Mouse (Mus musculus): ENCODE data around the gene Fabp7. TPM values are rescaled to one million over a fixed set of nuclear protein-coding genes. Genes with fewer than 3 reads are reported as not detected.
A peak's percentile ranks its signal among the peaks of the same experiment; 100 is the strongest.

Fabp7 gene
- total and polyA plus RNA-seq, 3 experiments = not detected

DNA sequence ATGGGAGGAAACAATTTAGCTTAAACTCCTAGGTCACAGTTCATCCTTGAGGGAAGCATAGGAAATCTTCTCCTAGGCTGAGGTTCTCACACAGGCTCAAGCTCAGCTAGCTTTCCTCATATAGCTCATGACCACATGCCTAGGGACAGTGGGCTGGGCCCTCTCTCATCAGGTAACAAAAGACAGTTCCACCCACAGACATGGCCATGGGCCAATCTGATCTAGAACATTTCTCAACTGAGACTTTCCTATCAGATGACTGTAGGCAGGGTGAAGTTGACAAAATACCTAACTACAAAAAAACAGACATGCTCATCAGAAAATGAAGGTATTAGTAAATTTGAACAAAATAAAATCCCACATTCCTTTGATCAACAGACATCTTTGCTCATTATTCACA lies 37.6 kb upstream of the Fabp7 start:
- in situ Hi-C loops (cut with MboI; ENCODE audit: low pct_ligation_motif_present, low pct_unique_long_range_greater_than_20kb, low sequenced_read_pairs) (loop anchor here (25.0 kb wide), 2 partner anchors 185 to 285 kb away; no protein-coding TSS in a partner anchor), dilution Hi-C loops (cut with MboI; ENCODE audit: extremely low pct_ligation_motif_present, extremely low pct_unique_long_range_greater_than_20kb, low sequenced_read_pairs) (no loop called here)
- no peak for TF ChIP-seq SIN3A (IDR thresholded peaks at IDR 0.05; ENCODE audit: low read length)
- TF ChIP-seq POLR2A (IDR thresholded peaks at IDR 0.05; ENCODE audit: low read depth, low read length) = no peak
- TF ChIP-seq ZMIZ1 (IDR thresholded peaks at IDR 0.05; ENCODE audit: low read depth, low read length) = no peak
- no peak for TF ChIP-seq MAX (IDR thresholded peaks at IDR 0.05; ENCODE audit: low read length)
- no peak for TF ChIP-seq IRF4 (IDR thresholded peaks at IDR 0.05; ENCODE audit: low read depth, low read length)
- no peak for TF ChIP-seq SMC3 (IDR thresholded peaks at IDR 0.05; ENCODE audit: low read depth, low read length)
- TF ChIP-seq TCF12 (IDR thresholded peaks at IDR 0.05; ENCODE audit: low read depth, low read length) = no peak
- TF ChIP-seq PAX5 (IDR thresholded peaks at IDR 0.05; ENCODE audit: low read length) = no peak
- no peak for TF ChIP-seq MAFK (IDR thresholded peaks at IDR 0.05; ENCODE audit: insufficient replicate concordance, low read length)
- no peak for TF ChIP-seq MXI1 (IDR thresholded peaks at IDR 0.05; ENCODE audit: low read depth, low read length)
- no peak for TF ChIP-seq TBP (conservative IDR thresholded peaks at IDR 0.05; ENCODE audit: low read depth, low read length)
- no peak for TF ChIP-seq UBTF (IDR thresholded peaks at IDR 0.05; ENCODE audit: low read depth, low read length)
- no peak for TF ChIP-seq RAD21 (IDR thresholded peaks at IDR 0.05; ENCODE audit: low read depth, low read length)
- TF ChIP-seq E2F4 (IDR thresholded peaks at IDR 0.05; ENCODE audit: insufficient replicate concordance, low read depth, low read length) = no peak
- no peak for TF ChIP-seq KAT2A (IDR thresholded peaks at IDR 0.05; ENCODE audit: insufficient replicate concordance, low read length)
- no peak for TF ChIP-seq POLR2AphosphoS2 (IDR thresholded peaks at IDR 0.05; ENCODE audit: low read depth, low read length)
- TF ChIP-seq CTCF (conservative IDR thresholded peaks at IDR 0.05 in 1 of 2, IDR thresholded peaks at IDR 0.05 in 1 of 2; ENCODE audit: low read depth in 2 of 2, low read length in 2 of 2) = no peak
- TF ChIP-seq ELF1 (IDR thresholded peaks at IDR 0.05; ENCODE audit: low read depth, low read length) = no peak
- TF ChIP-seq MEF2A (IDR thresholded peaks at IDR 0.05; ENCODE audit: borderline replicate concordance, low read depth, low read length) = no peak
- TF ChIP-seq JUN (IDR thresholded peaks at IDR 0.05; ENCODE audit: insufficient read depth, low read depth, low read length) = no peak
- Histone ChIP-seq H3K79me2 (replicated peaks; ENCODE audit: control insufficient read depth, extremely low read depth, insufficient read depth, poor library complexity, severe bottlenecking) (no peaks in the 10 kb centered on the region), H3K9ac (ENCODE audit: insufficient read depth, low read depth) (no peak overlapping the region), H3K27me3 (replicated peaks) (no peaks in the 10 kb centered on the region), H3K4me3 (replicated peaks in 1 of 3; ENCODE audit: low read depth in 2 of 3, low read length in 2 of 3, poor library complexity in 1 of 3) (no peak overlapping the region), H3K4me1 (ENCODE audit: control insufficient read depth in 1 of 2, insufficient read depth in 2 of 2) (peaks cover 0 to 7% of the 10 kb centered on the region in 2 experiments; a peak in 2 of 4 replicates), H3K27ac (ENCODE audit: insufficient read depth, low read depth) (no peak overlapping the region), H3K4me2 (ENCODE audit: insufficient read depth, low read depth, poor library complexity, severe bottlenecking) (no peak overlapping the region), H3K36me3 (replicated peaks in 1 of 2; ENCODE audit: control insufficient read depth in 1 of 2, insufficient read depth in 1 of 2, low read length in 1 of 2) (no peaks in the 10 kb centered on the region), H3K9me3 (replicated peaks; ENCODE audit: low read length) (no peaks in the 10 kb centered on the region)
- no peak for DNase-seq (ENCODE audit: extremely low read depth)

DNA sequence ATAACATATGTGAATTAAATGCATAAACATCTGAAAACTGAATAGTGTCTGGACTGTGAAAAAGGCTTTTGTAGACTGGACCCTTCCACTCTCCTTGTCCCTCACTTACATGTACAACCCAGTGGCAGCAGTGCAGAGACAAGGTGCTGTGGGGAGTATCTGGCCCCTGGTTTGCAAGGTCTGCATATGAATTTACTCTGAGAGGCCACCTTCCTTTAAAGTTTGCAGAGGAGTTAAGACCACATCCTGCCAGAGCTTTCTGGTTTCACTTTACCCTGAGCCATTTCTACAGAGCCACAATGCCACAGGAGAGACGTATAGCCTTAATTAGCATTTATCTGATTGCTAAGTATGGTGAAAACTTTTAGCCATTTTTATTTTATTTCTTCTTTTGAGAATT lies 31.3 kb upstream of the Fabp7 start:
- no peaks in the 10 kb centered on the region for H3K79me2 ChIP-seq (replicated peaks; ENCODE audit: control insufficient read depth, extremely low read depth, insufficient read depth, poor library complexity, severe bottlenecking)
- peak; percentile 5 for DNase-seq (ENCODE audit: extremely low read depth)
- no peak overlapping the region for H3K27ac ChIP-seq (ENCODE audit: insufficient read depth, low read depth)
- dilution Hi-C loops (cut with MboI; ENCODE audit: extremely low pct_ligation_motif_present, extremely low pct_unique_long_range_greater_than_20kb, low sequenced_read_pairs) (no loop called here), in situ Hi-C loops (cut with MboI; ENCODE audit: low pct_ligation_motif_present, low pct_unique_long_range_greater_than_20kb, low sequenced_read_pairs) (no loop called here)
- H3K9me3 ChIP-seq (replicated peaks; ENCODE audit: low read length) = no peaks in the 10 kb centered on the region
- H3K4me1 ChIP-seq (ENCODE audit: control insufficient read depth in 1 of 2, insufficient read depth in 2 of 2) = peaks cover 0 to 15% of the 10 kb centered on the region in 2 experiments; a peak in 2 of 4 replicates
- H3K9ac ChIP-seq (ENCODE audit: insufficient read depth, low read depth) = no peak overlapping the region
- no peak overlapping the region for H3K4me3 ChIP-seq (replicated peaks in 1 of 3; ENCODE audit: low read depth in 2 of 3, low read length in 2 of 3, poor library complexity in 1 of 3)
- H3K4me2 ChIP-seq (ENCODE audit: insufficient read depth, low read depth, poor library complexity, severe bottlenecking) = no peak overlapping the region
- H3K36me3 ChIP-seq (replicated peaks in 1 of 2; ENCODE audit: control insufficient read depth in 1 of 2, insufficient read depth in 1 of 2, low read length in 1 of 2) = no peaks in the 10 kb centered on the region
- TF ChIP-seq E2F4 (IDR thresholded peaks at IDR 0.05; ENCODE audit: insufficient replicate concordance, low read depth, low read length) = no peak
- no peak for TF ChIP-seq SMC3 (IDR thresholded peaks at IDR 0.05; ENCODE audit: low read depth, low read length)
- TF ChIP-seq NELFE (IDR thresholded peaks at IDR 0.05; ENCODE audit: low read depth, low read length) = no peak
- no peak for TF ChIP-seq MAZ (IDR thresholded peaks at IDR 0.05; ENCODE audit: low read depth, low read length)
- no peaks in the 10 kb centered on the region for H3K27me3 ChIP-seq (replicated peaks)
